Mouse (Mus musculus) heart, embryonic 13.5 days (tissue): Measurements from ENCODE around the gene Mcoln1. TPM values are rescaled to one million over a fixed set of nuclear protein-coding genes. Genes with fewer than 3 reads are reported as not detected.

Experiments used
- ATAC-seq: fragments of 200-750 bp; cut with Nextera tagmentation; 2 replicates; pipeline ENCODE4 v1.8.0; 2017; ENCODE audit warnings: moderate TSS enrichment; ENCODE audit not compliant: insufficient number of reproducible peaks, low FRiP score, low TSS enrichment; ENCODE audit errors: extremely low read depth
- H3K27ac ChIP-seq: fragments of 300-500 bp; sonication (generic); replicated peaks from 2 replicates; pipeline ENCODE4 v1.5.1; 2015; ENCODE audit warnings: moderate library complexity, mild to moderate bottlenecking, inconsistent platforms
- H3K27me3 ChIP-seq: fragments of 300-500 bp; sonication (generic); replicated peaks from 2 replicates; pipeline ENCODE4 v1.6.1; 2015; ENCODE audit warnings: mild to moderate bottlenecking, inconsistent platforms
- H3K36me3 ChIP-seq: fragments of 300-500 bp; sonication (generic); 2 replicates; pipeline ENCODE4 v1.6.1; 2015; ENCODE audit warnings: mild to moderate bottlenecking, inconsistent platforms
- H3K4me1 ChIP-seq: fragments of 300-500 bp; sonication (generic); 2 replicates; pipeline ENCODE4 v1.6.1; 2015; ENCODE audit warnings: inconsistent platforms
- H3K4me2 ChIP-seq: fragments of 300-500 bp; sonication (generic); 2 replicates; pipeline ENCODE4 v1.6.1; 2015; ENCODE audit warnings: inconsistent platforms, mild to moderate bottlenecking, moderate library complexity
- H3K4me3 ChIP-seq: fragments of 300-500 bp; sonication (generic); 2 replicates; pipeline ENCODE4 v1.5.1; 2015; ENCODE audit warnings: moderate library complexity, mild to moderate bottlenecking, inconsistent platforms
- H3K9ac ChIP-seq: fragments of 300-500 bp; sonication (generic); 2 replicates; pipeline ENCODE4 v1.6.1; 2015; ENCODE audit warnings: inconsistent platforms, mild to moderate bottlenecking, moderate library complexity
- H3K9me3 ChIP-seq: fragments of 300-500 bp; sonication (generic); 2 replicates; pipeline ENCODE4 v1.6.1; 2016; ENCODE audit warnings: inconsistent platforms
- WGBS: fragments of 180-500 bp; shearing (Covaris S2); methylation state at CpG from one replicate; pipeline ENCODE4 v1.1.7; 2015; ENCODE audit warnings: mixed read lengths; 5-methylcytosine and 5-hydroxymethylcytosine counted together
- polyA plus RNA-seq: library from polyadenylated mRNA; unstranded; fragments of >200 nt; fragmentation: Nextera tagmentation; extraction: Ambion mirVana; gene quantifications from 2 replicates; pipeline ENCODE4 v1.2.1, GENCODE M21; 2015

Mcoln1 gene
- polyA plus RNA-seq, 1 experiment from 2014 or later, result 46.1 TPM

- no peak for ATAC-seq
- H3K4me3 ChIP-seq, result no peak overlapping the region
- no peaks in the 10 kb centered on the region for H3K9me3 ChIP-seq
- H3K36me3 ChIP-seq, result no peaks in the 10 kb centered on the region
- H3K9ac ChIP-seq, result no peak overlapping the region
- H3K27me3 ChIP-seq, result peaks cover 20% of the 10 kb centered on the region
- WGBS, result 51% methylated on average over 4 of the region's 4 CpGs
- H3K4me2 ChIP-seq, result no peak overlapping the region
- no peak overlapping the region for H3K27ac ChIP-seq
- peaks cover 14% of the 10 kb centered on the region for H3K4me1 ChIP-seq
Measured at GRCm38 (mm10) chr8:3480221-3480785, 20.0 kb upstream of the Mcoln1 start.

- no peak overlapping the region for H3K27ac ChIP-seq
- ATAC-seq, result no peak
Measured at GRCm38 (mm10) chr8:3481605-3482004, 18.7 kb upstream of the Mcoln1 start.

GRCm38 (mm10) chr8:3482240-3482740 is 18.0 kb upstream of the Mcoln1 start:
- 78% methylated on average over 22 of the region's 22 CpGs for WGBS
- Histone ChIP-seq H3K9ac (no peak overlapping the region), H3K27ac (no peak overlapping the region), H3K4me3 (no peak overlapping the region), H3K4me2 (no peak overlapping the region), H3K4me1 (peaks cover 7% of the 10 kb centered on the region; the same call in 1 of the 2 replicates), H3K9me3 (no peaks in the 10 kb centered on the region), H3K36me3 (no peaks in the 10 kb centered on the region), H3K27me3 (peaks cover 5% of the 10 kb centered on the region)
- no peak for ATAC-seq

More at GRCm38 (mm10) chr8:3481605-3482004, 18.7 kb upstream of the Mcoln1 start:
- 57% methylated on average over 5 of the region's 5 CpGs for WGBS
- H3K9me3 ChIP-seq, result no peaks in the 10 kb centered on the region
- peaks cover 9% of the 10 kb centered on the region for H3K27me3 ChIP-seq
- H3K36me3 ChIP-seq, result no peaks in the 10 kb centered on the region
- H3K4me1 ChIP-seq, result peaks cover 7% of the 10 kb centered on the region; the same call in 1 of the 2 replicates
- H3K9ac ChIP-seq, result no peak overlapping the region
- H3K4me2 ChIP-seq, result no peak overlapping the region
- H3K4me3 ChIP-seq, result no peak overlapping the region

GRCm38 (mm10) chr8:3483546-3483945 is 16.7 kb upstream of the Mcoln1 start:
- Histone ChIP-seq H3K4me2 (no peak overlapping the region), H3K27me3 (no peaks in the 10 kb centered on the region), H3K9ac (no peak overlapping the region), H3K4me1 (peaks cover 9% of the 10 kb centered on the region; the same call in 1 of the 2 replicates), H3K36me3 (no peaks in the 10 kb centered on the region), H3K27ac (no peak overlapping the region), H3K4me3 (no peak overlapping the region), H3K9me3 (no peaks in the 10 kb centered on the region)
- no peak for ATAC-seq
- 51% methylated on average over 7 of the region's 7 CpGs for WGBS

GRCm38 (mm10) chr8:3485192-3485591 is 15.1 kb upstream of the Mcoln1 start:
- H3K4me3 ChIP-seq, result no peak overlapping the region
- no peaks in the 10 kb centered on the region for H3K27me3 ChIP-seq
- H3K9me3 ChIP-seq, result no peaks in the 10 kb centered on the region
- peaks cover 7% of the 10 kb centered on the region; the same call in 1 of the 2 replicates for H3K4me1 ChIP-seq
- H3K4me2 ChIP-seq, result no peak overlapping the region
- WGBS, result 17% methylated on average over 5 of the region's 5 CpGs
- no peak; the same call in 1 of the 2 replicates for ATAC-seq
- H3K9ac ChIP-seq, result no peak overlapping the region
- H3K27ac ChIP-seq, result no peak overlapping the region
- H3K36me3 ChIP-seq, result no peaks in the 10 kb centered on the region

- Histone ChIP-seq H3K9me3 (peaks cover 6% of the 10 kb centered on the region; the same call in 1 of the 2 replicates), H3K4me3 (peak within 1 kb of the TSS; percentile 96), H3K4me1 (peaks cover 13% of the 10 kb centered on the region), H3K36me3 (peaks cover 39% of the 10 kb centered on the region), H3K27ac (peak within 1 kb of the TSS; percentile 85), H3K9ac (peak within 1 kb of the TSS; percentile 98), H3K27me3 (no peaks in the 10 kb centered on the region), H3K4me2 (peak within 1 kb of the TSS; percentile 84)
- ATAC-seq, result peak; percentile 81
- WGBS, result 1% methylated on average over 62 of the region's 64 CpGs
Measured at GRCm38 (mm10) chr8:3492901-3493844, 7.1 kb upstream of the Mcoln1 start, which contains the start of gene Zfp358. Zfp358 (plus strand) TSS chr8:3493138.

- 23% methylated on average over 6 of the region's 6 CpGs for WGBS
- peaks cover 13% of the 10 kb centered on the region for H3K4me1 ChIP-seq
- H3K27me3 ChIP-seq, result no peaks in the 10 kb centered on the region
- H3K9me3 ChIP-seq, result peaks cover 6% of the 10 kb centered on the region; the same call in 1 of the 2 replicates
- peak overlapping the region; percentile 84 for H3K4me2 ChIP-seq
- H3K36me3 ChIP-seq, result peaks cover 39% of the 10 kb centered on the region
- peak overlapping the region; percentile 96 for H3K4me3 ChIP-seq
- peak overlapping the region; percentile 85 for H3K27ac ChIP-seq
- ATAC-seq, result no peak
- H3K9ac ChIP-seq, result peak overlapping the region; percentile 98
Measured at GRCm38 (mm10) chr8:3493845-3494208, 6.4 kb upstream of the Mcoln1 start.

GRCm38 (mm10) chr8:3495578-3496427 is 4.5 kb upstream of the Mcoln1 start:
- no peak overlapping the region for H3K9ac ChIP-seq
- peaks cover 6% of the 10 kb centered on the region; the same call in 1 of the 2 replicates for H3K9me3 ChIP-seq
- WGBS, result 90% methylated on average over 44 of the region's 44 CpGs
- H3K4me3 ChIP-seq, result no peak overlapping the region
- peaks cover 39% of the 10 kb centered on the region for H3K36me3 ChIP-seq
- H3K4me1 ChIP-seq, result peaks cover 21% of the 10 kb centered on the region
- no peak overlapping the region for H3K4me2 ChIP-seq
- H3K27ac ChIP-seq, result no peak overlapping the region
- no peak for ATAC-seq
- no peaks in the 10 kb centered on the region for H3K27me3 ChIP-seq

- H3K27ac ChIP-seq, result no peak overlapping the region
- H3K9me3 ChIP-seq, result peaks cover 6% of the 10 kb centered on the region; the same call in 1 of the 2 replicates
- peaks cover 39% of the 10 kb centered on the region for H3K36me3 ChIP-seq
- no peak overlapping the region for H3K9ac ChIP-seq
- no peak for ATAC-seq
- WGBS, result 86% methylated on average over 15 of the region's 15 CpGs
- H3K27me3 ChIP-seq, result no peaks in the 10 kb centered on the region
- H3K4me1 ChIP-seq, result peaks cover 27% of the 10 kb centered on the region
- H3K4me2 ChIP-seq, result no peak overlapping the region
- no peak overlapping the region for H3K4me3 ChIP-seq
Measured at GRCm38 (mm10) chr8:3496428-3496748, 3.9 kb upstream of the Mcoln1 start.

GRCm38 (mm10) chr8:3498583-3498982 is 1.7 kb upstream of the Mcoln1 start:
- Histone ChIP-seq H3K9me3 (peaks cover 6% of the 10 kb centered on the region; the same call in 1 of the 2 replicates), H3K9ac (no peak overlapping the region), H3K4me2 (no peak overlapping the region), H3K27me3 (no peaks in the 10 kb centered on the region), H3K4me1 (peaks cover 32% of the 10 kb centered on the region), H3K36me3 (peaks cover 40% of the 10 kb centered on the region), H3K27ac (no peak overlapping the region), H3K4me3 (no peak overlapping the region)
- no peak for ATAC-seq
- WGBS, result 87% methylated on average over 3 of the region's 3 CpGs
